Mouse (Mus musculus) CH12.LX (cell line): Measurements from ENCODE around the gene Sde2.

Experiments
- ETS1 ChIP-seq: conservative IDR thresholded peaks from 2 replicates; pipeline ENCODE4 v1.6.1; 2012; ENCODE audit warnings: low read depth, mild to moderate bottlenecking, inconsistent platforms, low read length, improper control_type of control experiment, moderate library complexity
- POLR2A ChIP-seq: IDR thresholded peaks from 2 replicates; pipeline ENCODE4 v1.6.1; 2011; ENCODE audit warnings: low read depth, mild to moderate bottlenecking, improper control_type of control experiment, low read length

DNA sequence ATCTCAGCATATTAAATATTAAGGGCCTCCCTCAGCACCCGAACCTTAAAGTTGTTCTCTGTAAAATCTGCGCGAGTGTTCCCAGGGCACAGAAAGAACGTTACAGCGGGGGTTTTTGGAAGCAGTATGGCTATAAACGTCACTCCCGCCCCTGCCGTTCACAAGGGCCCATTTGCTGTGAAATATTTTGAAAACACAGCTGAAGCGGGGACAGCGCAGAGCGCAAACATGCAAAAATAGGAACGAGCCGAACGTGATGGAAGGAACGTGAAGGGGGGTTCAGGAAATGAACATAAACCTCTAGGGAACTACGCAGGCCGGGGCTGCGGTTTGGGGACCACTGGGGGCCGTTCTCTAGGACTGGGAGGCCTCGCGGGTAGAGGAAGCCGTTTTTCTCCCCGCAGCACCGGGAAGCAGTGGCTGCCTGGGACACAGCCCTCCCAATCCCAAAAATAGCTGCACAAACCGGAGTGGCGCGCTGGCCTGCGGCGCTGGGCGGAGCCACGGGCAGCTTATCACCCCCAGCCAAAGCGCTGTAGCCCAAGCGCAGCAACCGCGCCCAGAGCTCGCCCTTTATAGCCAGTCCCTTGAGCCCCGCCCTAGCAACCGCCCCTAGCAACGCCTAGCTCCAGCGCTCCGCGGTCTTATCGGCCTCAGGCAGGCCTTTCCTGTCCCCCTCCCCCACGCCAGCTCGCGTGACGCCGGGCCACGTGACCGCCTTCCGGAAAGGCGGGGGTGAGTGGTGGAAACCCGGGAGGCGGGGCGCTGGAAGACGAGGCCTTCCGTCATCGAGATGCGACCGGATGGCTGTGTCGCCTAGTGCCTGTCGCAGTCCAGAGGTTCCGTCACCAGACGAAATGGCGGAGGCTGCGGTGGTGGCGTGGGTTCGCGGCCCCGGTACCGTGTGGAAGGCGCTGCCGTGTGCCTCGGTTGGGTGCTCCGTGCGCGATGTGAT lies at the start of gene Sde2:
- TF ChIP-seq POLR2A, result peak; percentile 97
- peak; percentile 98 for TF ChIP-seq ETS1
